In the genomic region with DNA sequence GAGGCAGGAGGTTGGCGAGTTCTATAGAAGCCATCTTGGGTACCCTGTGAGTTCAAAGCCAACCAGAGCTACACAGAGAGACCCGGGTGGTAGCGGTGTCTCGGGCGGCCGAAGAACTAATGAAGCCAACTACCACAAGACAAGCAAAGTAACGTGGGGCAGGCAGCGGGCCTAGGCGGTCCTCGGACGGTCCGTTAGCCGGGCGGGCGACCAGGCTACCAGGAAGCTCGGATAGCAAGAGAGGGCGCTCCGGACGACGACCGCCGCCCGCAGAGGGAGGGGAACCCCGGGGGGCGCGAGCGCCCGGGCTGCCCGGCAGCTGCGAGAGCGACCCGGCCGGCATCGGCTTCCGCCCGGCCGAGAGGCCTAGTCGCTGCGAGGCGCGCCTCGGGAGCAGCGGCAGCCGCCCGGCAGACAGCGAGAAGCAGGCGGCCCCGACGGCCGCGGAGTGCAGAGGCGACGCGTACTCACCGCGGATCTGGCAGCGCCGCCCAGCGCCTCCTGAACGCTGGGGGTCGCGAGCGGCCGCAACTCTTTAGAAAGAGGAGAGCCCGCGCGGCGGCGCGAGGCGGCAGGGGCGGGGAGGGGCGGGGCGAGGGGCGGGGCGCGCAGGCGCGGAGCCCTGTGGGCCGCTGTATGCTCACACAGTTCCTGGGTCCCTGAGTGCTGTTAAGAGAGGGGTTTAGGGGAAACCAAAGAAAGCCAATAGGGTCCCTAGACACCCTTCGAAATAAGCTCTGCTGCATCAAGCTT, we compare ENCODE assay signal across 8 mouse cellular contexts. TPM values are rescaled to one million over a fixed set of nuclear protein-coding genes. Genes with fewer than 3 reads are reported as not detected.
DNase-seq lines count a peak whose midpoint lies in the region; ATAC-seq lines count a peak whose summit lies in the region.

Uimc1 (minus strand) TSS at position 575 of the 753 bp plus-strand sequence.

- H3K4me2 ChIP-seq in midbrain, embryonic 11.5 days: peak within 1 kb of the TSS; percentile 47

- peaks cover 7% of the 10 kb centered on the region for H3K4me1 ChIP-seq in midbrain, embryonic 11.5 days (ENCODE audit: control insufficient read depth, insufficient read depth, low read length)

- peak; percentile 80 for DNase-seq in layer of hippocampus, adult 11-12 months (ENCODE audit: low spot score)
- no peak for DNase-seq in layer of hippocampus, adult 9-10 months (ENCODE audit: low spot score)
- DNase-seq in embryo, embryonic 10 days (ENCODE audit: low spot score): peak; percentile 91
- DNase-seq in gastrocnemius, postnatal 10 days: peak; percentile 80
- DNase-seq in induced T-regulatory cell, adult 2 months (ENCODE audit: low read depth): peak; percentile 91
- peak; percentile 92 for DNase-seq in left cerebral cortex, postnatal 4 days
- DNase-seq in midbrain, embryonic 11.5 days (ENCODE audit: low spot score, missing footprints): peak; percentile 98
- peak; percentile 85 for DNase-seq in right cerebral cortex, postnatal 4 days

- under 1% methylated on average over 66 of the region's 81 CpGs for WGBS in midbrain, embryonic 11.5 days

- H3K27ac ChIP-seq in midbrain, embryonic 11.5 days (ENCODE audit: low read depth, low read length): peak within 1 kb of the TSS; percentile 78

- no peaks in the 10 kb centered on the region for H3K9me3 ChIP-seq in midbrain, embryonic 11.5 days (ENCODE audit: control insufficient read depth, low read length)

- peak within 1 kb of the TSS; percentile 95 for H3K9ac ChIP-seq in midbrain, embryonic 11.5 days (ENCODE audit: low read length)

- intact Hi-C loops in left cerebral cortex, postnatal 4 days (cut with DNase I): no loop called here

- peak within 1 kb of the TSS; percentile 83 for H3K4me3 ChIP-seq in midbrain, embryonic 11.5 days (ENCODE audit: low read depth, low read length)

- H3K36me3 ChIP-seq in midbrain, embryonic 11.5 days (ENCODE audit: control insufficient read depth, insufficient read depth, low read length): no peaks in the 10 kb centered on the region

- no peaks in the 10 kb centered on the region for H3K27me3 ChIP-seq in midbrain, embryonic 11.5 days (ENCODE audit: control insufficient read depth, insufficient read depth, low read length)

- peak; percentile 92 for ATAC-seq in midbrain, embryonic 11.5 days (ENCODE audit: low FRiP score)

RNA-seq across cellular contexts. Expression of gene Uimc1, which starts in this region (rescaled TPM):
- 10 to 100 TPM; 17.3 to 22.8 TPM for total RNA-seq in gastrocnemius, postnatal 10 days (2021)
- total RNA-seq in left cerebral cortex, postnatal 4 days (2021): 10 to 100 TPM; 18.3 to 21.4 TPM
- 26.7 and 29.0 TPM in 2 replicates for polyA plus RNA-seq in midbrain, embryonic 11.5 days (2014; fragmentation: Nextera tagmentation; extraction: Ambion mirVana)
